Mouse (Mus musculus): ENCODE results near the gene Adam17. TPM values are rescaled to one million over a fixed set of nuclear protein-coding genes. Genes with fewer than 3 reads are reported as not detected.

Adam17 gene
- polyA plus RNA-seq, 1 experiment from 2014 or later = 23.0 TPM

- Histone ChIP-seq H3K36me3 (peaks cover 47% of the 10 kb centered on the region), H3K4me3 (replicated peaks) (no peak overlapping the region), H3K27me3 (no peaks in the 10 kb centered on the region), H3K9me3 (no peaks in the 10 kb centered on the region), H3K4me2 (replicated peaks) (no peak overlapping the region), H3K27ac (no peak overlapping the region), H3K9ac (replicated peaks) (no peak overlapping the region), H3K4me1 (replicated peaks) (peaks cover 5% of the 10 kb centered on the region; the same call in 1 of the 2 replicates)
- 84% methylated on average over 9 of the region's 9 CpGs for WGBS
- ATAC-seq = no peak
Measured at GRCm38 (mm10) chr12:21321170-21321569, 52.3 kb downstream of the Adam17 start.

- WGBS = 93% methylated on average over 4 of the region's 4 CpGs
Measured at GRCm38 (mm10) chr12:21320317-21320716, 53.1 kb downstream of the Adam17 start.

GRCm38 (mm10) chr12:21318143-21318895 lies 55.1 kb downstream of the Adam17 start:
- no peak overlapping the region for H3K4me2 ChIP-seq (replicated peaks)
- peaks cover 5% of the 10 kb centered on the region; the same call in 1 of the 2 replicates for H3K4me1 ChIP-seq (replicated peaks)

More at GRCm38 (mm10) chr12:21320317-21320716, 53.1 kb downstream of the Adam17 start:
- Histone ChIP-seq H3K27ac (no peak overlapping the region), H3K4me3 (replicated peaks) (no peak overlapping the region), H3K36me3 (peaks cover 39% of the 10 kb centered on the region), H3K4me1 (replicated peaks) (peaks cover 5% of the 10 kb centered on the region; the same call in 1 of the 2 replicates), H3K27me3 (no peaks in the 10 kb centered on the region), H3K9ac (replicated peaks) (no peak overlapping the region), H3K9me3 (no peaks in the 10 kb centered on the region), H3K4me2 (replicated peaks) (no peak overlapping the region)
- ATAC-seq = no peak

GRCm38 (mm10) chr12:21316869-21317265 lies 56.6 kb downstream of the Adam17 start:
- Histone ChIP-seq H3K27ac (no peak overlapping the region), H3K4me1 (replicated peaks) (peaks cover 5% of the 10 kb centered on the region; the same call in 1 of the 2 replicates), H3K36me3 (peaks cover 43% of the 10 kb centered on the region), H3K9ac (replicated peaks) (peak overlapping the region; percentile 74), H3K9me3 (no peaks in the 10 kb centered on the region), H3K27me3 (no peaks in the 10 kb centered on the region), H3K4me3 (replicated peaks) (peak overlapping the region; percentile 67), H3K4me2 (replicated peaks) (peak overlapping the region; percentile 72)
- no peak for ATAC-seq
- WGBS = 34% methylated on average over 7 of the region's 7 CpGs

More at GRCm38 (mm10) chr12:21318143-21318895, 55.1 kb downstream of the Adam17 start:
- H3K9me3 ChIP-seq = no peaks in the 10 kb centered on the region
- no peaks in the 10 kb centered on the region for H3K27me3 ChIP-seq
- WGBS = 77% methylated on average over 12 of the region's 12 CpGs
- no peak for ATAC-seq
- no peak overlapping the region for H3K9ac ChIP-seq (replicated peaks)
- H3K27ac ChIP-seq = no peak overlapping the region
- H3K36me3 ChIP-seq = peaks cover 44% of the 10 kb centered on the region
- no peak overlapping the region for H3K4me3 ChIP-seq (replicated peaks)

- no peaks in the 10 kb centered on the region for H3K9me3 ChIP-seq
- H3K4me1 ChIP-seq (replicated peaks) = peaks cover 5% of the 10 kb centered on the region; the same call in 1 of the 2 replicates
- H3K9ac ChIP-seq (replicated peaks) = peak within 1 kb of the TSS; percentile 74
- peak within 1 kb of the TSS; percentile 72 for H3K4me2 ChIP-seq (replicated peaks)
- peak; percentile 91 for ATAC-seq
- H3K27me3 ChIP-seq = no peaks in the 10 kb centered on the region
- peak within 1 kb of the TSS; percentile 67 for H3K4me3 ChIP-seq (replicated peaks)
- WGBS = 3% methylated on average over 59 of the region's 59 CpGs
- peak within 1 kb of the TSS; percentile 51; the same call in 1 of the 2 replicates for H3K27ac ChIP-seq
- peaks cover 45% of the 10 kb centered on the region for H3K36me3 ChIP-seq
Measured at GRCm38 (mm10) chr12:21315923-21316868, 57.2 kb downstream of the Adam17 start, which contains the start of gene Iah1. Gene Iah1, plus strand, starts transcription at chr12:21316389.

GRCm38 (mm10) chr12:21312201-21312600 lies 61.2 kb downstream of the Adam17 start:
- WGBS = 87% methylated on average over 5 of the region's 5 CpGs
- no peak for ATAC-seq

GRCm38 (mm10) chr12:21306721-21307120 lies 66.7 kb downstream of the Adam17 start:
- no peak for ATAC-seq
- no peak overlapping the region for H3K27ac ChIP-seq
- H3K27me3 ChIP-seq = no peaks in the 10 kb centered on the region
- no peak overlapping the region for H3K4me2 ChIP-seq (replicated peaks)
- H3K9me3 ChIP-seq = no peaks in the 10 kb centered on the region
- no peak overlapping the region for H3K9ac ChIP-seq (replicated peaks)
- no peaks in the 10 kb centered on the region for H3K4me1 ChIP-seq (replicated peaks)
- no peak overlapping the region for H3K4me3 ChIP-seq (replicated peaks)
- WGBS = 93% methylated on average over 4 of the region's 4 CpGs
- peaks cover 91% of the 10 kb centered on the region for H3K36me3 ChIP-seq

More at GRCm38 (mm10) chr12:21312201-21312600, 61.2 kb downstream of the Adam17 start:
- peaks cover 79% of the 10 kb centered on the region for H3K36me3 ChIP-seq
- no peak overlapping the region for H3K4me2 ChIP-seq (replicated peaks)
- peaks cover 2% of the 10 kb centered on the region; the same call in 1 of the 2 replicates for H3K4me1 ChIP-seq (replicated peaks)
- H3K9me3 ChIP-seq = no peaks in the 10 kb centered on the region
- H3K27me3 ChIP-seq = no peaks in the 10 kb centered on the region
- no peak overlapping the region for H3K9ac ChIP-seq (replicated peaks)
- H3K27ac ChIP-seq = no peak overlapping the region
- no peak overlapping the region for H3K4me3 ChIP-seq (replicated peaks)

GRCm38 (mm10) chr12:21305741-21306140 lies 67.7 kb downstream of the Adam17 start:
- H3K4me3 ChIP-seq (replicated peaks) = no peak overlapping the region
- H3K27me3 ChIP-seq = no peaks in the 10 kb centered on the region
- H3K27ac ChIP-seq = no peak overlapping the region
- H3K9me3 ChIP-seq = no peaks in the 10 kb centered on the region
- no peaks in the 10 kb centered on the region for H3K4me1 ChIP-seq (replicated peaks)
- 95% methylated on average over 4 of the region's 4 CpGs for WGBS
- H3K36me3 ChIP-seq = peaks cover 90% of the 10 kb centered on the region
- ATAC-seq = no peak
- no peak overlapping the region for H3K4me2 ChIP-seq (replicated peaks)
- H3K9ac ChIP-seq (replicated peaks) = no peak overlapping the region

GRCm38 (mm10) chr12:21302361-21302783 lies 71.1 kb downstream of the Adam17 start:
- WGBS = 81% methylated on average over 5 of the region's 5 CpGs
- Histone ChIP-seq H3K4me2 (replicated peaks) (no peak overlapping the region), H3K27me3 (no peaks in the 10 kb centered on the region), H3K36me3 (peaks cover 85% of the 10 kb centered on the region), H3K9ac (replicated peaks) (no peak overlapping the region), H3K4me1 (replicated peaks) (no peaks in the 10 kb centered on the region), H3K4me3 (replicated peaks) (no peak overlapping the region), H3K27ac (no peak overlapping the region), H3K9me3 (no peaks in the 10 kb centered on the region)
- no peak for ATAC-seq

- Histone ChIP-seq H3K27ac (no peak overlapping the region), H3K4me1 (replicated peaks) (no peaks in the 10 kb centered on the region), H3K36me3 (peaks cover 85% of the 10 kb centered on the region), H3K4me2 (replicated peaks) (no peak overlapping the region), H3K4me3 (replicated peaks) (no peak overlapping the region), H3K9me3 (no peaks in the 10 kb centered on the region), H3K27me3 (no peaks in the 10 kb centered on the region), H3K9ac (replicated peaks) (no peak overlapping the region)
- WGBS = 95% methylated on average over 8 of the region's 8 CpGs
- ATAC-seq = no peak
Measured at GRCm38 (mm10) chr12:21301932-21302331, 71.5 kb downstream of the Adam17 start.

- ATAC-seq = no peak
Measured at GRCm38 (mm10) chr12:21301324-21301723, 72.1 kb downstream of the Adam17 start.

More at GRCm38 (mm10) chr12:21301324-21301723, 72.1 kb downstream of the Adam17 start:
- Histone ChIP-seq H3K4me1 (replicated peaks) (no peaks in the 10 kb centered on the region), H3K27me3 (no peaks in the 10 kb centered on the region), H3K36me3 (peaks cover 85% of the 10 kb centered on the region), H3K9ac (replicated peaks) (no peak overlapping the region), H3K27ac (no peak overlapping the region), H3K4me3 (replicated peaks) (no peak overlapping the region), H3K4me2 (replicated peaks) (no peak overlapping the region), H3K9me3 (no peaks in the 10 kb centered on the region)
- WGBS = 93% methylated on average over 7 of the region's 7 CpGs

Data from midbrain, embryonic 13.5 days (tissue).